Mouse (Mus musculus) intestine, embryonic 15.5 days (tissue): ENCODE data around the gene Fut8. TPM values are rescaled to one million over a fixed set of nuclear protein-coding genes. Genes with fewer than 3 reads are reported as not detected.

Experiments used
- ATAC-seq: fragments of 200-750 bp; cut with Nextera tagmentation; 2 replicates; pipeline ENCODE4 v1.8.0; 2017; ENCODE audit warnings: moderate TSS enrichment, moderate library complexity
- H3K27ac ChIP-seq: fragments of 300-500 bp; sonication (generic); 2 replicates; pipeline ENCODE4 v1.5.1; 2015; ENCODE audit warnings: mild to moderate bottlenecking, inconsistent platforms
- H3K27me3 ChIP-seq: fragments of 300-500 bp; sonication (generic); replicated peaks from 2 replicates; pipeline ENCODE4 v1.6.1; 2015; ENCODE audit warnings: inconsistent platforms
- H3K36me3 ChIP-seq: fragments of 300-500 bp; sonication (generic); 2 replicates; pipeline ENCODE4 v1.6.1; 2015; ENCODE audit warnings: inconsistent platforms
- H3K4me1 ChIP-seq: fragments of 300-500 bp; sonication (generic); replicated peaks from 2 replicates; pipeline ENCODE4 v1.6.1; 2015; ENCODE audit warnings: inconsistent platforms
- H3K4me2 ChIP-seq: fragments of 300-500 bp; sonication (generic); replicated peaks from 2 replicates; pipeline ENCODE4 v1.6.1; 2015; ENCODE audit warnings: mild to moderate bottlenecking, inconsistent platforms
- H3K4me3 ChIP-seq: fragments of 300-500 bp; sonication (generic); replicated peaks from 2 replicates; pipeline ENCODE4 v1.5.1; 2015; ENCODE audit warnings: inconsistent platforms
- H3K9ac ChIP-seq: fragments of 300-500 bp; sonication (generic); 2 replicates; pipeline ENCODE4 v1.6.1; 2015; ENCODE audit warnings: inconsistent platforms
- H3K9me3 ChIP-seq: fragments of 300-500 bp; sonication (generic); 2 replicates; pipeline ENCODE4 v1.6.1; 2016; ENCODE audit warnings: inconsistent platforms
- WGBS: fragments of 180-500 bp; shearing (Covaris S2); methylation state at CpG from one replicate; pipeline ENCODE4 v1.1.7; 2015; 5-methylcytosine and 5-hydroxymethylcytosine counted together
- polyA plus RNA-seq: library from polyadenylated mRNA; unstranded; fragments of >200 nt; fragmentation: Nextera tagmentation; extraction: Ambion mirVana; gene quantifications from 2 replicates; pipeline ENCODE4 v1.2.1, GENCODE M21; 2015

The Fut8 gene
- polyA plus RNA-seq, 1 experiment from 2014 or later, result 21.4 TPM

DNA sequence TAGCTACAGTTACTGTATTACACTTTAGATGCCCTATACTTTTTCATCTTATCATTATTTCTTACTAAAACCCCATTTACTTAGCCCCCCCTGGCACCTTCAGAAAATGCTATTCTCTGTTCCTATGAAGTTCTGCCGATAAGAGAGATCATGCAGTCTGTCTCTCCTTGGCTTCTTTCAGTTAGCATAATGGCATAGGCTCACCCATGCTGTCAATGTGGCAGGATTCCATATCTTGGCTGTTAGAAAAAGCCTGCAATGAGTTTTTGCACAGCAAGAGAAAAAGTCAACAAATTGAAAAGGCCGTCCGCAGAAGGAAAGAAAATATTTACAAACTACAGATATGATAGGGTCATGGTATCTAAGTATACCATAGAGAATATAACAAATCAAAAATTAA lies 253.6 kb downstream of the Fut8 start:
- no peaks in the 10 kb centered on the region for H3K9me3 ChIP-seq
- no peak overlapping the region for H3K4me3 ChIP-seq
- no peak overlapping the region for H3K27ac ChIP-seq
- WGBS, result 72% methylated on average over 3 of the region's 3 CpGs
- no peaks in the 10 kb centered on the region for H3K4me1 ChIP-seq
- H3K9ac ChIP-seq, result no peak overlapping the region
- ATAC-seq, result no peak
- no peak overlapping the region for H3K4me2 ChIP-seq
- no peaks in the 10 kb centered on the region for H3K36me3 ChIP-seq
- H3K27me3 ChIP-seq, result no peaks in the 10 kb centered on the region

DNA sequence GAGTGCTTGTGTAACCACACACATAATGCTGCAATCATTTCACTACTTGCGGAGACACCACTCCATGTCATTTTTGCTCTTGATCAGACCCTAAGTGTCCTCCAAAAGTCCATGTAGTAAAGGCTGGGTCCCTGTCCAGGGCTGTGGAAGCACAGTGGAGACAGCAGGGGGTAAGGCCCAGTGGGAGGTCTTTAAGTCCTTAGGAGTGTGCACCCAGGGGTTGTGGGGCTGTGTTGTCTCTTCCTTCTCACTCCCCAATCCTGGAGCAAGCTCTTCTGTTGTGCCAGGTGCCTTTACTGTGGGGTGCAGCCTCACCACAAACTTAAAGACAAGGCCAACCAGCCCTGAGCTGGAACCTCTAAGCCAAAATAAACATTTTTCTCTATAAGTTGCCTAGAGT lies 257.9 kb downstream of the Fut8 start:
- H3K27me3 ChIP-seq, result no peaks in the 10 kb centered on the region
- no peak overlapping the region for H3K27ac ChIP-seq
- H3K9ac ChIP-seq, result no peak overlapping the region
- ATAC-seq, result no peak
- WGBS, result 100% methylated on average over 1 of the region's 1 CpGs
- H3K4me3 ChIP-seq, result no peak overlapping the region
- no peak overlapping the region for H3K4me2 ChIP-seq
- no peaks in the 10 kb centered on the region for H3K9me3 ChIP-seq
- no peaks in the 10 kb centered on the region for H3K4me1 ChIP-seq
- H3K36me3 ChIP-seq, result no peaks in the 10 kb centered on the region

- 68% methylated on average over 2 of the region's 2 CpGs for WGBS
These were observed 260.2 kb downstream of the Fut8 start for GRCm38 (mm10) chr12:77498153-77498552.

GRCm38 (mm10) chr12:77500439-77501055 lies 262.6 kb downstream of the Fut8 start:
- Histone ChIP-seq H3K9ac (no peak overlapping the region), H3K9me3 (no peaks in the 10 kb centered on the region), H3K4me3 (no peak overlapping the region), H3K36me3 (no peaks in the 10 kb centered on the region), H3K27me3 (no peaks in the 10 kb centered on the region), H3K4me2 (no peak overlapping the region), H3K27ac (no peak overlapping the region), H3K4me1 (no peaks in the 10 kb centered on the region)
- ATAC-seq, result no peak
- WGBS, result 53% methylated on average over 5 of the region's 5 CpGs

More at GRCm38 (mm10) chr12:77498153-77498552, 260.2 kb downstream of the Fut8 start:
- no peaks in the 10 kb centered on the region for H3K27me3 ChIP-seq
- H3K4me1 ChIP-seq, result no peaks in the 10 kb centered on the region
- no peak overlapping the region for H3K9ac ChIP-seq
- no peak overlapping the region for H3K4me2 ChIP-seq
- H3K27ac ChIP-seq, result no peak overlapping the region
- H3K9me3 ChIP-seq, result no peaks in the 10 kb centered on the region
- no peak for ATAC-seq
- no peaks in the 10 kb centered on the region for H3K36me3 ChIP-seq
- H3K4me3 ChIP-seq, result no peak overlapping the region

- no peak overlapping the region for H3K4me2 ChIP-seq
- no peak overlapping the region for H3K27ac ChIP-seq
- no peaks in the 10 kb centered on the region for H3K36me3 ChIP-seq
- no peak overlapping the region for H3K4me3 ChIP-seq
- WGBS, result 42% methylated on average over 7 of the region's 7 CpGs
- H3K9ac ChIP-seq, result no peak overlapping the region
- ATAC-seq, result no peak
- no peaks in the 10 kb centered on the region for H3K27me3 ChIP-seq
- H3K4me1 ChIP-seq, result no peaks in the 10 kb centered on the region
- H3K9me3 ChIP-seq, result no peaks in the 10 kb centered on the region
These were observed 263.7 kb downstream of the Fut8 start for GRCm38 (mm10) chr12:77501466-77502240.

DNA sequence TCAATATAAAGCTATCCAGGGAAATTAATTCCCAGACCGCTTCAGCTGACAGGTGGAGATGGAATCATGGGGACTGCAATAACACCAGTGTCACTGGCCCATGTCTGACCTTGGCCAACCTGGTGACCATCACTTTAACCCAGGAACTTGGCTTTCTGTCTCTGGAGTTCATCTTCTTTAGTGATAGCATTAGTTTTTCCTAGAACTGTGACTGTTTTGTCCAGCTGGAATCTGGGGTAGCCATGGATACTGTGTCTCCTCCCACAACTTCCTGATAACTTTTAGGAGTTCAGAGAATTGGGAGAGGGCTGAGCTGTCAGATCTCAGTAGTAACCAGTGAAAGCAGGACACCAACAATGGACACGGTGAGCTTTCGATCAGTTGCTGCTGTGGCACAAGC lies 264.3 kb downstream of the Fut8 start:
- H3K27ac ChIP-seq, result no peak overlapping the region
- WGBS, result 81% methylated on average over 3 of the region's 3 CpGs
- no peaks in the 10 kb centered on the region for H3K4me1 ChIP-seq
- no peak overlapping the region for H3K4me2 ChIP-seq
- H3K27me3 ChIP-seq, result no peaks in the 10 kb centered on the region
- no peak for ATAC-seq
- no peak overlapping the region for H3K9ac ChIP-seq
- no peaks in the 10 kb centered on the region for H3K36me3 ChIP-seq
- no peak overlapping the region for H3K4me3 ChIP-seq
- no peaks in the 10 kb centered on the region for H3K9me3 ChIP-seq

DNA sequence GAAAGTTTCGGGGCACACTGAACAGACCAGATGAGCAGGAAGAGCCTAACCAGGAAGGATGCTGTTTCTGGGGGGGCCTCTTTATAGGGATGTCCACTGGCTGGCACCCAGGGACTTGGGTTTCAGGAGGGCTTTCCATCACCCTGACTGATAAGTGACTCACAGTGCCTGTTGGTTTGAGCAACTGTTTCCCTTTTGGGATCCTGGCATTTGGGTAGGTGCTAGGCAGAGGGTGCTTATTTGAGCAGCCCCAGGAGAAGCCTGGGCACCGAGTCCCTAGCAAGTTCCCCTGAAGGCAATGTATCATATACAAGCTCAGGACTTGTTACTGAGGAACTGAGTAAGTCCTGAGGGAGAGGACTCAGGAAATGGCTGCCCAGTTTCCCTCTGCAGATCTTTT lies 267.5 kb downstream of the Fut8 start:
- Histone ChIP-seq H3K4me1 (no peaks in the 10 kb centered on the region), H3K4me2 (no peak overlapping the region), H3K9ac (no peak overlapping the region), H3K27ac (no peak overlapping the region), H3K27me3 (no peaks in the 10 kb centered on the region), H3K4me3 (no peak overlapping the region), H3K36me3 (no peaks in the 10 kb centered on the region), H3K9me3 (no peaks in the 10 kb centered on the region)
- no peak for ATAC-seq
- WGBS, result 86% methylated on average over 2 of the region's 2 CpGs

GRCm38 (mm10) chr12:77507770-77508169 lies 269.8 kb downstream of the Fut8 start:
- Histone ChIP-seq H3K4me3 (no peak overlapping the region), H3K9ac (no peak overlapping the region), H3K27me3 (no peaks in the 10 kb centered on the region), H3K27ac (no peak overlapping the region), H3K4me2 (no peak overlapping the region), H3K36me3 (no peaks in the 10 kb centered on the region), H3K9me3 (no peaks in the 10 kb centered on the region), H3K4me1 (no peaks in the 10 kb centered on the region)
- no peak for ATAC-seq
- 88% methylated on average over 24 of the region's 24 CpGs for WGBS

DNA sequence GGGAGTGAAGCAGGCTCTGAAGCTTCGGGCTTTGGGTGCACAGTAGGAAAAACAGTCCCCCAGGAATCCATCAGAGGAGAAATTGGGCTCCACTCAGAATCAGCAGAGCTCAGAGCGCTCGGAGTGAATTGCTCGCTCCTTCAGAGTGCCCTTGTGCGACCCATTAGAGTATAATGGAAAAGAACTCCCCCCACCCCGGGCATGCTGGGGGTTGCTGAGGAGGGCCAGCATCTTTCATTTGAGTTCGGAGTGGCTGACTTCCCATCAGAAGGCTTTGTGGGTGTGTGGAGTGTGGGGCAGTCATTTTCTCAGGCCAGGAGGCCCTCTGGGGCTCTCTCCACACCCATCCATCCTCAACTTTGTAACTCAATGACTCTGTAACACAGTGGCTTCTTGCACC lies 272.8 kb downstream of the Fut8 start:
- H3K27me3 ChIP-seq, result no peaks in the 10 kb centered on the region
- H3K4me3 ChIP-seq, result no peak overlapping the region
- no peak overlapping the region for H3K4me2 ChIP-seq
- H3K27ac ChIP-seq, result no peak overlapping the region
- no peaks in the 10 kb centered on the region for H3K9me3 ChIP-seq
- no peaks in the 10 kb centered on the region for H3K36me3 ChIP-seq
- H3K4me1 ChIP-seq, result no peaks in the 10 kb centered on the region
- 89% methylated on average over 7 of the region's 7 CpGs for WGBS
- no peak overlapping the region for H3K9ac ChIP-seq
- no peak for ATAC-seq

GRCm38 (mm10) chr12:77511206-77511605 lies 273.3 kb downstream of the Fut8 start:
- no peak for ATAC-seq
- H3K9ac ChIP-seq, result no peak overlapping the region
- no peaks in the 10 kb centered on the region for H3K27me3 ChIP-seq

GRCm38 (mm10) chr12:77511631-77512030 lies 273.7 kb downstream of the Fut8 start:
- Histone ChIP-seq H3K36me3 (no peaks in the 10 kb centered on the region), H3K9ac (no peak overlapping the region), H3K27me3 (no peaks in the 10 kb centered on the region), H3K27ac (no peak overlapping the region), H3K4me3 (no peak overlapping the region), H3K4me1 (no peaks in the 10 kb centered on the region), H3K9me3 (no peaks in the 10 kb centered on the region), H3K4me2 (no peak overlapping the region)
- no peak for ATAC-seq
- WGBS, result 60% methylated on average over 3 of the region's 3 CpGs

More at GRCm38 (mm10) chr12:77511206-77511605, 273.3 kb downstream of the Fut8 start:
- no peak overlapping the region for H3K4me3 ChIP-seq
- H3K27ac ChIP-seq, result no peak overlapping the region
- no peaks in the 10 kb centered on the region for H3K9me3 ChIP-seq
- 82% methylated on average over 9 of the region's 9 CpGs for WGBS
- H3K4me2 ChIP-seq, result no peak overlapping the region
- no peaks in the 10 kb centered on the region for H3K36me3 ChIP-seq
- no peaks in the 10 kb centered on the region for H3K4me1 ChIP-seq

DNA sequence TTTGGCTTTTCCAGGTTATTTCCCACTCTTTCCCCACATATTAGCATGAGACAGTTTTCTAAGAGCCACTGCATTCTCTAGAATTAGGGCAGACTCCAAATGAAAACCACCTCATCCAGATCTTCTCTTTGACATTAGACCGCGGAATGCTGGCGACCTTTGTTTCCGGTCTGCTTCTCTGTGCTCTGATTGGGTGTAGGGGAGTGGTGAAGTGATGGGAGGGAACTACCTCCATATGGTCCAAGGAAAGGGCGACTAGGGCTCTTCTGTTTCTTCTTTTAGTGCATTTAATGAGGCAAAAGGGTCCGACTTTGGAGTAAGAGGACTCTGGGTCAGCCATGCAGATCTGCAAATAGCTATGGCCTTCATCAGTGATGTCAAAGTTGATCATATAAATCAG lies 278.9 kb downstream of the Fut8 start:
- Histone ChIP-seq H3K4me3 (no peak overlapping the region), H3K4me1 (no peaks in the 10 kb centered on the region), H3K4me2 (no peak overlapping the region), H3K27me3 (no peaks in the 10 kb centered on the region), H3K9me3 (no peaks in the 10 kb centered on the region), H3K36me3 (no peaks in the 10 kb centered on the region), H3K9ac (no peak overlapping the region), H3K27ac (no peak overlapping the region)
- 77% methylated on average over 6 of the region's 6 CpGs for WGBS
- no peak for ATAC-seq

DNA sequence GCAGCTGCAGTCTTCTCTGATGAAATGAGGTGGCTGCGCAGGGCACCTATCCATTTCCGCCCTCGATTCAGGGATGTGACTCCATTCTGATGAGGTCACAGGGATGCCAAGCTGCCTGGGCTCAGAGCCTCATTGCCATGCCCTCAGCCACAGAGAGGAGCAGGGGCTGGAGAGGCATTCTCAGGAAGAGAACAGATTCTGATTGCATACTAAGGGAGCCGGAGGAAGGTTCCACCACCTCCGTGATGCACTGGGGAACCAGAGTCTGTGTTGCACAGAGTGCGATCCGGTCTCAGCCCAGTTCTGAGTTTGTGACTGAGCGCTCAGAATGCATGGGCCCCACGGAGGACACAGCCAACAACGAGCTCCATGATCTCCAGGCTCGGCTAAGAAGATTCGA lies 279.8 kb downstream of the Fut8 start:
- Histone ChIP-seq H3K27ac (no peak overlapping the region), H3K4me1 (no peaks in the 10 kb centered on the region), H3K4me3 (no peak overlapping the region), H3K27me3 (no peaks in the 10 kb centered on the region), H3K9ac (no peak overlapping the region), H3K4me2 (no peak overlapping the region), H3K9me3 (no peaks in the 10 kb centered on the region), H3K36me3 (no peaks in the 10 kb centered on the region)
- ATAC-seq, result no peak
- 91% methylated on average over 12 of the region's 12 CpGs for WGBS
